ENCODE assay signal across 10 mouse cellular contexts in genomic region chr8:95632840-95633239, GRCm38 (mm10). TPM values are rescaled to one million over a fixed set of nuclear protein-coding genes. Genes with fewer than 3 reads are reported as not detected.
DNase-seq lines count a peak whose midpoint lies in the region; ATAC-seq and TF ChIP-seq lines count a peak whose summit lies in the region.
"Had no signal": no experiment of that assay in that cellular context is flagged by ENCODE, and none has a peak within 500 bp of the region (broad histone marks: within the 10 kb centered on the region; RNA-seq: fewer than 3 reads in every experiment).

No protein-coding gene starts in this region.

- H3K4me3 ChIP-seq in heart, postnatal 0 days (ENCODE audit: low read depth, low read length), result peak overlapping the region; percentile 83
- H3K4me3 ChIP-seq in embryonic facial prominence, embryonic 13.5 days, result peak overlapping the region; percentile 86
- peak overlapping the region; percentile 69 for H3K4me3 ChIP-seq in hindbrain, embryonic 14.5 days (replicated peaks; ENCODE audit: low read length)
- H3K4me3 ChIP-seq in midbrain, embryonic 13.5 days (replicated peaks), result peak overlapping the region; percentile 67

- no peaks in the 10 kb centered on the region for H3K27me3 ChIP-seq in heart, postnatal 0 days (ENCODE audit: control insufficient read depth, insufficient read depth, low read length)
- H3K27me3 ChIP-seq in embryonic facial prominence, embryonic 13.5 days, result peaks cover 12% of the 10 kb centered on the region
- H3K27me3 ChIP-seq in hindbrain, embryonic 14.5 days (ENCODE audit: control insufficient read depth, insufficient read depth, low read length), result no peaks in the 10 kb centered on the region
- H3K27me3 ChIP-seq in midbrain, embryonic 13.5 days, result peaks cover 21% of the 10 kb centered on the region; the same call in 1 of the 2 replicates

- 81% methylated on average over 6 of the region's 6 CpGs for WGBS in heart, postnatal 0 days
- 82% methylated on average over 6 of the region's 6 CpGs for WGBS in embryonic facial prominence, embryonic 13.5 days
- whole genome bisulfite sequencing in hindbrain, embryonic 14.5 days, result 82% methylated on average over 6 of the region's 6 CpGs
- WGBS in midbrain, embryonic 13.5 days, result 84% methylated on average over 6 of the region's 6 CpGs

- no peak for ATAC-seq in heart, postnatal 0 days (ENCODE audit: insufficient read depth, low read depth)
- ATAC-seq in embryonic facial prominence, embryonic 13.5 days (ENCODE audit: insufficient number of reproducible peaks, insufficient read depth, low FRiP score, low TSS enrichment, low read depth), result no peak
- ATAC-seq in hindbrain, embryonic 14.5 days (ENCODE audit: low FRiP score), result peak; percentile 26; the same call in 1 of the 2 replicates
- peak; percentile 66 for ATAC-seq in midbrain, embryonic 13.5 days
- no peak for ATAC-seq in granulocyte monocyte progenitor cell, adult 5-6 weeks (replicated peaks; ENCODE audit: poor library complexity, severe bottlenecking)

- 0 out of 2 replicates have a peak, but pooled peaks cover 5% of the 10 kb centered on the region for H3K4me1 ChIP-seq in heart, postnatal 0 days (ENCODE audit: control insufficient read depth, insufficient read depth)
- peaks cover 10% of the 10 kb centered on the region for H3K4me1 ChIP-seq in embryonic facial prominence, embryonic 13.5 days
- peaks cover 5% of the 10 kb centered on the region; the same call in 1 of the 2 replicates for H3K4me1 ChIP-seq in hindbrain, embryonic 14.5 days (replicated peaks; ENCODE audit: control insufficient read depth, insufficient read depth, low read length)
- peaks cover 9% of the 10 kb centered on the region for H3K4me1 ChIP-seq in midbrain, embryonic 13.5 days (replicated peaks)

- DNase-seq in heart, postnatal 0 days (ENCODE audit: low spot score), result no peak
- no peak for DNase-seq in heart, adult 8-10 months (ENCODE audit: low spot score)
- no peak for DNase-seq in hindbrain, embryonic 14.5 days (ENCODE audit: low spot score)
- no peak for DNase-seq in gastrocnemius, postnatal 14 days
- DNase-seq in c-Kit-positive CD71-positive TER-119-positive erythroid progenitor cells, embryonic 14.5 days (ENCODE audit: low spot score), result no peak

- H3K4me2 ChIP-seq in heart, postnatal 0 days (ENCODE audit: low read depth, low read length), result peak overlapping the region; percentile 89; the same call in 1 of the 2 replicates
- H3K4me2 ChIP-seq in embryonic facial prominence, embryonic 13.5 days, result peak overlapping the region; percentile 76
- peak overlapping the region; percentile 71 for H3K4me2 ChIP-seq in hindbrain, embryonic 14.5 days (replicated peaks)
- peak overlapping the region; percentile 90 for H3K4me2 ChIP-seq in midbrain, embryonic 13.5 days (replicated peaks)

- H3K9me3 ChIP-seq in heart, postnatal 0 days (replicated peaks; ENCODE audit: control insufficient read depth, low read length), result no peaks in the 10 kb centered on the region
- no peaks in the 10 kb centered on the region for H3K9me3 ChIP-seq in embryonic facial prominence, embryonic 13.5 days
- no peaks in the 10 kb centered on the region for H3K9me3 ChIP-seq in hindbrain, embryonic 14.5 days (ENCODE audit: control insufficient read depth, low read length)
- H3K9me3 ChIP-seq in midbrain, embryonic 13.5 days, result no peaks in the 10 kb centered on the region

- no peak overlapping the region for H3K27ac ChIP-seq in heart, postnatal 0 days (ENCODE audit: low read depth)
- H3K27ac ChIP-seq in embryonic facial prominence, embryonic 13.5 days, result no peak overlapping the region
- H3K27ac ChIP-seq in hindbrain, embryonic 14.5 days, result no peak overlapping the region
- no peak overlapping the region for H3K27ac ChIP-seq in midbrain, embryonic 13.5 days

- no peak overlapping the region for H3K9ac ChIP-seq in heart, postnatal 0 days (replicated peaks; ENCODE audit: low read depth, low read length)
- no peak overlapping the region for H3K9ac ChIP-seq in embryonic facial prominence, embryonic 13.5 days
- no peak overlapping the region for H3K9ac ChIP-seq in hindbrain, embryonic 14.5 days
- H3K9ac ChIP-seq in midbrain, embryonic 13.5 days (replicated peaks), result no peak overlapping the region

- no peak for TF ChIP-seq CTCF in heart, postnatal 0 days (IDR thresholded peaks at IDR 0.05; ENCODE audit: low read depth)

- intact Hi-C loops in gastrocnemius, postnatal 14 days (cut with DNase I; ENCODE audit: low total_unique reads), result no loop called here

- no peaks in the 10 kb centered on the region for H3K36me3 ChIP-seq in heart, postnatal 0 days (replicated peaks; ENCODE audit: control insufficient read depth, insufficient read depth, low read length)
- H3K36me3 ChIP-seq in embryonic facial prominence, embryonic 13.5 days, result no peaks in the 10 kb centered on the region
- H3K36me3 ChIP-seq in hindbrain, embryonic 14.5 days (replicated peaks; ENCODE audit: control insufficient read depth, insufficient read depth), result no peaks in the 10 kb centered on the region
- H3K36me3 ChIP-seq in midbrain, embryonic 13.5 days, result no peaks in the 10 kb centered on the region

- no peak for TF ChIP-seq EP300 in heart, postnatal 0 days (IDR thresholded peaks at IDR 0.05; ENCODE audit: low read depth)

RNA-seq across cellular contexts. Expression of gene Gins3, which starts 0.4 kb away (rescaled TPM):
- 3.9 and 4.1 TPM in 2 replicates for total RNA-seq in heart, postnatal 0 days (2014; rRNA removed; ENCODE audit: low replicate concordance)
- 4.4 and 5.2 TPM in 2 replicates for polyA plus RNA-seq in heart, postnatal 0 days (2015; fragmentation: Nextera tagmentation; extraction: Ambion mirVana)
- total RNA-seq in heart, adult 8-10 months (2022), result 1 to 10 TPM in 3 of 4 experiments, under 1 TPM in 1; 0.71 to 1.9 (median 1.3) TPM
- 24.8 and 29.9 TPM in 2 replicates for polyA plus RNA-seq in embryonic facial prominence, embryonic 13.5 days (2015; fragmentation: Nextera tagmentation; extraction: Ambion mirVana)
- 7.8 and 7.9 TPM in 2 replicates for polyA plus RNA-seq in hindbrain, embryonic 14.5 days (2014; fragmentation: Nextera tagmentation; extraction: Ambion mirVana)
- polyA plus RNA-seq in midbrain, embryonic 13.5 days (2015; fragmentation: Nextera tagmentation; extraction: Ambion mirVana), result 10.6 and 12.9 TPM in 2 replicates
- 11.6 and 12.4 TPM in 2 replicates for total RNA-seq in granulocyte monocyte progenitor cell, adult 5-6 weeks (2014; fragmentation: Nextera tagmentation)
- total RNA-seq in granulocyte monocyte progenitor cell, adult 5-6 weeks (2017), result 25.2 and 25.5 TPM in 2 replicates
- total RNA-seq in gastrocnemius, postnatal 14 days (2021), result under 1 TPM; 0.69 to 0.98 TPM

RNA-seq across cellular contexts. Expression of gene Ndrg4, which starts 43.9 kb away (rescaled TPM):
- 563 and 621 TPM in 2 replicates for total RNA-seq in heart, postnatal 0 days (2014; rRNA removed; ENCODE audit: low replicate concordance)
- polyA plus RNA-seq in heart, postnatal 0 days (2015; fragmentation: Nextera tagmentation; extraction: Ambion mirVana), result 382 and 425 TPM in 2 replicates
- 100 to 1,000 TPM; 116 to 156 (median 143) TPM for total RNA-seq in heart, adult 8-10 months (2022)
- polyA plus RNA-seq in embryonic facial prominence, embryonic 13.5 days (2015; fragmentation: Nextera tagmentation; extraction: Ambion mirVana), result 16.2 and 18.0 TPM in 2 replicates
- 397 and 490 TPM in 2 replicates for polyA plus RNA-seq in hindbrain, embryonic 14.5 days (2014; fragmentation: Nextera tagmentation; extraction: Ambion mirVana)
- 159 and 168 TPM in 2 replicates for polyA plus RNA-seq in midbrain, embryonic 13.5 days (2015; fragmentation: Nextera tagmentation; extraction: Ambion mirVana)
- total RNA-seq in granulocyte monocyte progenitor cell, adult 5-6 weeks (2014; fragmentation: Nextera tagmentation), result not detected in 2 replicates
- total RNA-seq in granulocyte monocyte progenitor cell, adult 5-6 weeks (2017), result not detected in 2 replicates
- total RNA-seq in gastrocnemius, postnatal 14 days (2021), result 1 to 10 TPM; 6.5 to 8.8 TPM

RNA-seq across cellular contexts. Expression of gene Prss54, which starts 56.7 kb away (rescaled TPM):
- total RNA-seq in heart, postnatal 0 days (2014; rRNA removed; ENCODE audit: low replicate concordance), result not detected in 2 replicates
- not detected in 2 replicates for polyA plus RNA-seq in heart, postnatal 0 days (2015; fragmentation: Nextera tagmentation; extraction: Ambion mirVana)
- not detected for total RNA-seq in heart, adult 8-10 months (2022)
- not detected in 2 replicates for polyA plus RNA-seq in embryonic facial prominence, embryonic 13.5 days (2015; fragmentation: Nextera tagmentation; extraction: Ambion mirVana)
- not detected in 2 replicates for polyA plus RNA-seq in hindbrain, embryonic 14.5 days (2014; fragmentation: Nextera tagmentation; extraction: Ambion mirVana)
- not detected in 2 replicates for polyA plus RNA-seq in midbrain, embryonic 13.5 days (2015; fragmentation: Nextera tagmentation; extraction: Ambion mirVana)
- not detected in 2 replicates for total RNA-seq in granulocyte monocyte progenitor cell, adult 5-6 weeks (2014; fragmentation: Nextera tagmentation)
- total RNA-seq in granulocyte monocyte progenitor cell, adult 5-6 weeks (2017), result not detected in 2 replicates
- total RNA-seq in gastrocnemius, postnatal 14 days (2021), result not detected
- total RNA-seq: left cerebral cortex, postnatal 4 days had no signal
- polyA plus RNA-seq: Patski had no signal

Comparison
In these comparisons a context has a peak if more than half of its experiments do, and no peak if none do; other contexts are left out.
1. ATAC-seq: peak in hindbrain, embryonic 14.5 days (single experiment) and midbrain, embryonic 13.5 days (single experiment); none in heart, postnatal 0 days (single experiment), embryonic facial prominence, embryonic 13.5 days (single experiment) and granulocyte monocyte progenitor cell, adult 5-6 weeks (single experiment).
2. RNA of gene Ndrg4, which starts 43.9 kb away (total RNA-seq): 563 to 621 TPM in heart, postnatal 0 days and 116 to 156 TPM in heart, adult 8-10 months; 6.5 to 8.8 TPM in gastrocnemius, postnatal 14 days and not detected in granulocyte monocyte progenitor cell, adult 5-6 weeks; every median in the first group is over 10 times any median in the second.
3. Peak in every context shown above with its lines, with median percentiles within 50 percentile points of each other: H3K4me2 ChIP-seq and H3K4me3 ChIP-seq.